Mouse (Mus musculus) intestine, embryonic 16.5 days (tissue): ENCODE measurements around the gene Gm128. TPM values are rescaled to one million over a fixed set of nuclear protein-coding genes. Genes with fewer than 3 reads are reported as not detected.

ENCODE experiments used
- ATAC-seq: fragments of 200-750 bp; cut with Nextera tagmentation; 2 replicates; pipeline ENCODE4 v1.8.0; 2017; ENCODE audit warnings: moderate TSS enrichment, moderate library complexity
- H3K27ac ChIP-seq: fragments of 300-500 bp; sonication (generic); 2 replicates; pipeline ENCODE4 v1.5.1; 2014; ENCODE audit warnings: mild to moderate bottlenecking, low read length
- H3K27me3 ChIP-seq: fragments of 300-500 bp; sonication (generic); replicated peaks from 2 replicates; pipeline ENCODE4 v1.6.1; 2014; ENCODE audit warnings: low read length, control low read depth, mixed read lengths; ENCODE audit not compliant: control insufficient read depth, insufficient read depth
- H3K36me3 ChIP-seq: fragments of 300-500 bp; sonication (generic); 2 replicates; pipeline ENCODE4 v1.6.1; 2014; ENCODE audit warnings: low read length, control low read depth; ENCODE audit not compliant: control insufficient read depth, insufficient read depth
- H3K4me1 ChIP-seq: fragments of 300-500 bp; sonication (generic); 2 replicates; pipeline ENCODE4 v1.6.1; 2014; ENCODE audit warnings: low read length, control low read depth, mixed read lengths; ENCODE audit not compliant: control insufficient read depth, insufficient read depth
- H3K4me2 ChIP-seq: fragments of 300-500 bp; sonication (generic); 2 replicates; pipeline ENCODE4 v1.6.1; 2014; ENCODE audit warnings: low read depth, low read length, control low read depth
- H3K4me3 ChIP-seq: fragments of 300-500 bp; sonication (generic); 2 replicates; pipeline ENCODE4 v1.5.1; 2014; ENCODE audit warnings: mild to moderate bottlenecking, low read length
- H3K9ac ChIP-seq: fragments of 300-500 bp; sonication (generic); 2 replicates; pipeline ENCODE4 v1.6.1; 2014; ENCODE audit warnings: low read depth, low read length
- H3K9me3 ChIP-seq: fragments of 300-500 bp; sonication (generic); 2 replicates; pipeline ENCODE4 v1.6.1; 2016; ENCODE audit warnings: low read length, control low read depth; ENCODE audit not compliant: control insufficient read depth
- whole genome bisulfite sequencing: fragments of 180-500 bp; shearing (Covaris S2); extraction: QIAGEN DNeasy Blood & Tissue Kit; methylation state at CpG from one replicate; pipeline ENCODE4 v1.1.7; 2014; 5-methylcytosine and 5-hydroxymethylcytosine counted together
- polyA plus RNA-seq: library from polyadenylated mRNA; unstranded; fragments of >200 nt; fragmentation: Nextera tagmentation; extraction: Ambion mirVana; gene quantifications from 2 replicates; pipeline ENCODE4 v1.2.1, GENCODE M21; 2015

The Gm128 gene
- polyA plus RNA-seq, 1 experiment from 2014 or later = 0.17 TPM

DNA sequence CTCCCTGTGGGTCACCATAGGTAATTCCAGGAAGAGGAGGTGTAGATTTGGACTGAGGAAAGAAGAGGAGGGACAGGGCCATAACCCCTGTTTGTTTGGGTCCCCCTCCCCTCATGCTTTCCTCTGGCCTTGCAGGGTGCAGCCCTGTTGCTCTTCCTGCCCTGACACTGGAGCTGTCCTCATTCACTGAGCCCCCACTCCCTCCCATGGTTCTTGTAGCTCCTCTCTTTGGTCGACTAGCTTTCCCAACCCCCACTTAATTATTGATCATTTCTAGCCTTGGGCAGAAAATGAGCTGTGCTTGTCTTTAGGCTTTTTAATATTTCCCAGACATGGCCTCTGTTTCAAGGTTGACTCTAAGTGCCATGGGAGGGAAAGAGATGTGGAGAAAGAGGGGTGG, 42.7 kb upstream of the Gm128 start:
- H3K9ac ChIP-seq = peak overlapping the region; percentile 88
- H3K4me3 ChIP-seq = peak overlapping the region; percentile 71
- H3K27ac ChIP-seq = 0 out of 2 replicates have a peak overlapping the region, but pooled peaks have one; percentile 97
- peaks cover 27% of the 10 kb centered on the region for H3K4me1 ChIP-seq
- H3K9me3 ChIP-seq = no peaks in the 10 kb centered on the region
- no peak for ATAC-seq
- H3K36me3 ChIP-seq = no peaks in the 10 kb centered on the region; the same call in 1 of the 2 replicates
- H3K27me3 ChIP-seq = no peaks in the 10 kb centered on the region
- 11% methylated on average over 1 of the region's 1 CpGs for WGBS
- peak overlapping the region; percentile 75 for H3K4me2 ChIP-seq

DNA sequence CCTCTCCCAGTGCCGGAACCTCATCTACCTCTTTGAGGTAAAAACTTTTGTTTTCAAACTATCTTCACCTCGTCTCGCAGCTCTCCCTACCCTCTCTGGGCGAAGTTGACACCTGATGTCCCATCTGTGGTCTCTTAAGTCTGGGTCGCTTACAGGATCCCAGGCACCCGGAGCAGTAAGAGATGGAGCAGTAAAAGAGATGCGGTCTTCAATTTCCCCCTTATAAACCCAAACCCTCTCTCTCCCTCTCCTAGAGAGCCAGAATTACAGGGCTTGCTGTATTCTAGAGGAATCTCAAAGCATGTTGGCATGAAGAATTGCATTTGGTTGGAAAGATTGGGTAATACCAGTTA, 42.2 kb upstream of the Gm128 start:
- Histone ChIP-seq H3K9me3 (no peaks in the 10 kb centered on the region), H3K4me2 (peak overlapping the region; percentile 75), H3K9ac (peak overlapping the region; percentile 88), H3K36me3 (no peaks in the 10 kb centered on the region; the same call in 1 of the 2 replicates), H3K27me3 (no peaks in the 10 kb centered on the region), H3K4me1 (peaks cover 27% of the 10 kb centered on the region), H3K4me3 (peak overlapping the region; percentile 71), H3K27ac (peak overlapping the region; percentile 97)
- no peak for ATAC-seq
- 2% methylated on average over 7 of the region's 7 CpGs for WGBS

DNA sequence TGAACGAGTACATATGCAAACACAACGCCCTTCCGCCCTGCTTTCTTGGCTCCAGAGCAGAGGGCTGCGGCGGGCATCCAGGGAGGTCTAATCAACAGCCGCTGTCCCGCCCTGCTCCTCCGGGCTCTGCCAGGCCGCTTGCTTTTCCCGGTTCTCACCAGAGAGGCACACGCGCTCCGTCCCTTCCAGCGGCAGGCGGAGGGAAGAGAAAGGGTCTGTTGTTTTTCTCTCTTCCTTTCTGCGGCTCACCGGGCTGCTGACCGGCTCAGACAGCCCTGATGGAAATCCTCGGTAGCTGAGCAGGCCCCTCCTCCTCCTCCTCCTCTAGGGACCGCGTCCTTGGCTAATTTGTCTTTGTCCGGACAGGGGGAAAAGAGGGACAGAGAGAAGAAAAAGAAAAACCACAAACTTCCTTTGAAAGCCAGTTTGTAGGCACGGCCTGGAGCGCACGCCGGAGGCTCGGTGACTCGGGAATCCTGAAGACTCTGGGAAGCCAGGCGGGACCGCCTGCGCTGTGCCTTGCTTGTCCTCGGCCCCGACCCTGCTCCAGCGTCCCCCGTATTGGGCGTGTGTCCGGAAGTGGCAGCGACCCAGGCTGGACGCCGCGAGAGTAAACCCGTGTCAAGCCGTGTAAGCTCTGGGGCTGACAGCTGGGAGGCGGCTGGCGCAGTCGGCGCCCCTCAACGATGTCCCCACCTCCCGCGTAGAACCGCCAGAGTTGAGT, 41.6 kb upstream of the Gm128 start:
- WGBS = 0% methylated on average over 50 of the region's 51 CpGs
- peak; percentile 72 for ATAC-seq

DNA sequence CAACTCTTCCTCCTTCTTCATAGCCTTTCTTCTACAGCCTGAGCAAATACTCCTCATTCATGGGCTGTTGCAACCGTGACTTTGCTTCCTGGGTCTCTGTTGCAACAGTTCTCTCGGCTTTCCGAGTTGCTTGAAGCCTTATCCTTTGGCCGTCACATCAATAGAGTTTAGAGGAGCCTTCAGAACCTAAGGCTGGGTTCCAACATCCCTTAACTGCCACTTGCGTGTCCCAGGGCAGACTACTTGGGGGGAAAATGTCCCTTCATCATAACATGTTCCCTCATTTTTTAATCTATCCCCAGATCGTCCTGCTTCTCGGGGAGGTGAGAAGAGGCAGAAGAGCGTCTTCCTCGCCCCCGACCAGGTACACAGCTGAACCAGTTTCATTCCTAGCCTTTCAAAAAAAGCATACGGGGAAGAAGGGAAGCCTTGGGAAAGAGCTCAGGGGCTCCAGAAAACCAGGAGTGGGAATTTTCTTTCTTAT, 41.0 kb upstream of the Gm128 start:
- 1% methylated on average over 11 of the region's 11 CpGs for WGBS
- Histone ChIP-seq H3K27ac (peak overlapping the region; percentile 97), H3K9me3 (no peaks in the 10 kb centered on the region), H3K9ac (peak overlapping the region; percentile 88), H3K27me3 (no peaks in the 10 kb centered on the region), H3K4me3 (peak overlapping the region; percentile 71), H3K4me1 (peaks cover 27% of the 10 kb centered on the region), H3K4me2 (peak overlapping the region; percentile 75), H3K36me3 (no peaks in the 10 kb centered on the region)
- ATAC-seq = peak; percentile 14

More for the DNA sequence above, 41.6 kb upstream of the Gm128 start:
- Histone ChIP-seq H3K9me3 (no peaks in the 10 kb centered on the region), H3K4me2 (peak overlapping the region; percentile 75), H3K36me3 (no peaks in the 10 kb centered on the region), H3K9ac (peak overlapping the region; percentile 88), H3K4me1 (peaks cover 27% of the 10 kb centered on the region), H3K4me3 (peak overlapping the region; percentile 71), H3K27ac (peak overlapping the region; percentile 97), H3K27me3 (no peaks in the 10 kb centered on the region)

DNA sequence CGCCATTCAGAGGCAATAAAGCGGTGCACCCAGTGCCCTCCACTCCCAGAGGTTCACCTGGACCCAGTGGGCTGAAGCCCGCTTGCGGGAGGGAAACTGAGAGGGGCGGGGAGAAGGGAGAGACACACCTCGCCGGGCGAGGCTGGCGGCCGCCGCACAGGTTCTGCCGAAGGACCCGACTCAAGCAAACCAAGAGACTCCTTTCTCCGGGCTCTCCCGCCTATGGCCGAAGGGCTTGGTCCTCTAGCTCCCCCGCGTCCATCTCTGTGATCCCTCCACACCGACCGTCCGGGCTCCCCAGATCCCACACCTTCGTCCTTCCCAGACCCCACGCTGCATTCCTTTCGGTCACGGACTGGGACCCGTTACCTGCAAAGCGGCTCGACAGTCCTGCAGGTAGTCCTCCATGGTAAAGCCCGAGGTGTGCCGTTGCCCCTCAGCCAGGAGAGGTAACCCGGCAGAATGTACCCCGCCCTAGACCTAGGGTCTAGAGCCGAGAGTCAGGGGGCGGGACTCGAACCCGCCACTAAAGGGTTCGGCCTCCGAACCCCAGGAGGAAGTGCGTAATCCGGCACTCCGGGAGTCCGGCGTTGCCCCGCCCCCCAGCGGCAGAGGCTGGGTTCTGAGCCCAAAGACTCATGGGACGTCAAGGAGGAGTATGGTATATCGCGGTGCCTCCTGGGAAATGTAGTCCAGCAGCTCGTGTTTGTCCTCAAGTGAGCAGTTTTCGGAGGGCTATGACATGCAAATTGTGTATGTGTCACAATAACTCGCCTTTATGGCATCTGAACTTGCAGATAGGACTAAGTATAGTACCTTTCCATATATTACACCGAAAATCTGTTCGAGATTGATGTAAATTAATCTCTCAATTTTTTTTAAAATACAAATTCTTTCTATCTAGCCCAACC, 40.1 kb upstream of the Gm128 start, which contains the start of the genes Mindy1 and Prune1:
Gene Mindy1 (plus strand): TSS at position 130 of the 911 bp plus-strand sequence.
Gene Prune1 (minus strand): TSS at position 861 of the 911 bp plus-strand sequence.
- H3K9me3 ChIP-seq = no peaks in the 10 kb centered on the region
- H3K27ac ChIP-seq = peak within 1 kb of the TSS; percentile 97
- peak; percentile 85 for ATAC-seq
- H3K4me1 ChIP-seq = peaks cover 27% of the 10 kb centered on the region
- WGBS = under 1% methylated on average over 53 of the region's 53 CpGs
- H3K27me3 ChIP-seq = no peaks in the 10 kb centered on the region
- H3K4me3 ChIP-seq = peak within 1 kb of the TSS; percentile 73
- H3K9ac ChIP-seq = peak within 1 kb of the TSS; percentile 90
- H3K4me2 ChIP-seq = peak within 1 kb of the TSS; percentile 75
- no peaks in the 10 kb centered on the region for H3K36me3 ChIP-seq

DNA sequence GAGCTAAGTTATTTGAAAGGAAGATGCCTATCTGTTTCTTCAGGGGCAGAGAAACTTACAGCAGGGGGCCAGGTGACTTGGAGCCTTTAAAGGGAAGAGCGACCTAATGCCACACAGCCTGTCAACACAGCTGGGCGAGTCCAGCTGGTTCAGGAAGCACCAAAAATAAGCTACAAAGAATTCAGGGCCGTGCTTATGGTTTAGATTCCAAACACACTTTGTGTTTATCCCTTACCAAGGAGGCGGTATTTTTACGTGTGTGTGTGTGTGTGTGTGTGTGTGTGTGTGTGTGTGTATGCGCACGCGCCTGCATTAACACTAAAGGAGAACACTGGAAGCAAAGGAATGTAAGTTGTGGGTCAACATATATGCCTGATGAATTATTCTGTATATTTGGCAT, 39.3 kb upstream of the Gm128 start:
- 12% methylated on average over 8 of the region's 8 CpGs for WGBS
- no peak for ATAC-seq

DNA sequence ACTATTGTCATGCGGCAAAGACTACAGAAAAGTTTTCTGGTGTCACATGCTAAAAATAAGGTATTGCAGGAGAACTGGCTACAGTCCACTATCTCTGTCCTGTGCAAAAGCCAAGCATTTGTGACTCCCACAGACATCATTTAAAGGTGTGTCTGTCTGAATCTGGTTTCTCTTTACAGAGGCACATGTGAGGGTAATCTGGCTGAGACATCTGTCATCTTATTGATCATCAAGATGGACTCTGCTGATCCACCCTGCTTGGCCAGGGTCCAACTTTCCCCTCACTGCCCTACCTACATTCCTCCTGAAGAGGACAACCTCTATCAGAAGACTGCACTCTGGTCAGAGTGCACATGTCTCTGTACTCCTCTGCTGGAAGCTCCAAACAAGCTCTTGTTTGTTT, 35.8 kb upstream of the Gm128 start:
- no peak overlapping the region for H3K9ac ChIP-seq
- no peak overlapping the region for H3K27ac ChIP-seq
- H3K36me3 ChIP-seq = no peaks in the 10 kb centered on the region
- WGBS = 86% methylated on average over 1 of the region's 1 CpGs
- H3K4me3 ChIP-seq = no peak overlapping the region
- H3K4me2 ChIP-seq = no peak overlapping the region
- H3K27me3 ChIP-seq = no peaks in the 10 kb centered on the region
- no peaks in the 10 kb centered on the region for H3K9me3 ChIP-seq
- H3K4me1 ChIP-seq = peaks cover 4% of the 10 kb centered on the region; the same call in 1 of the 2 replicates
- no peak for ATAC-seq

More for the DNA sequence above, 39.3 kb upstream of the Gm128 start:
- peaks cover 22% of the 10 kb centered on the region for H3K4me1 ChIP-seq
- peak overlapping the region; percentile 75 for H3K4me2 ChIP-seq
- H3K9me3 ChIP-seq = no peaks in the 10 kb centered on the region
- peak overlapping the region; percentile 93 for H3K27ac ChIP-seq
- peak overlapping the region; percentile 90 for H3K9ac ChIP-seq
- H3K27me3 ChIP-seq = no peaks in the 10 kb centered on the region
- no peaks in the 10 kb centered on the region for H3K36me3 ChIP-seq
- peak overlapping the region; percentile 73 for H3K4me3 ChIP-seq

DNA sequence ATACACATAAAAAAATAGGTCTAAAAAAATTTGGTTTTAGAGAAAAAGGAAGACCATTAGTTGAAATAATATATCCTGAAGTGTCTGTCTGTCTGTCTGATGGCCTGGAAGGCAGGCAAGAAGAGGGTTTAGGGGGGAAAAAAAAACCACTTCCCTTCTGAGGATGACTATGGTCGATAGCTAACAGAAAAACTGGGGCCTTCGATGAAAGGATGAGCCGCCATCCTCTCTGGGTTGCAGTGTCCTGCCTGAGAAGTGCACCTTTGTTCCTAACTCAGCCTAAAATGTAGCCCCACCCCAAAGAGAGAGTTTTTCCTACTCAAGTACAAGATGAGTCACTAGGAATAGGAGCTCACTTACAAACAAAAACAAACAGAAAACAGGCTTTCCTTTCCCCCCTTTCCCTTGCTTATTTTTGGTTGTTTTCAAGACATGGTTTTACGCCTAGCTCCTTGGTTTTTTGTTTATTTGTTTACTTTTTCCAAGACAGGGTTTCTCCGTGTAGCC, 35.1 kb upstream of the Gm128 start:
- Histone ChIP-seq H3K4me3 (no peak overlapping the region), H3K9ac (no peak overlapping the region), H3K27ac (no peak overlapping the region), H3K4me2 (no peak overlapping the region), H3K27me3 (no peaks in the 10 kb centered on the region), H3K9me3 (no peaks in the 10 kb centered on the region), H3K4me1 (peaks cover 4% of the 10 kb centered on the region; the same call in 1 of the 2 replicates), H3K36me3 (no peaks in the 10 kb centered on the region)
- WGBS = 66% methylated on average over 5 of the region's 5 CpGs
- ATAC-seq = no peak

DNA sequence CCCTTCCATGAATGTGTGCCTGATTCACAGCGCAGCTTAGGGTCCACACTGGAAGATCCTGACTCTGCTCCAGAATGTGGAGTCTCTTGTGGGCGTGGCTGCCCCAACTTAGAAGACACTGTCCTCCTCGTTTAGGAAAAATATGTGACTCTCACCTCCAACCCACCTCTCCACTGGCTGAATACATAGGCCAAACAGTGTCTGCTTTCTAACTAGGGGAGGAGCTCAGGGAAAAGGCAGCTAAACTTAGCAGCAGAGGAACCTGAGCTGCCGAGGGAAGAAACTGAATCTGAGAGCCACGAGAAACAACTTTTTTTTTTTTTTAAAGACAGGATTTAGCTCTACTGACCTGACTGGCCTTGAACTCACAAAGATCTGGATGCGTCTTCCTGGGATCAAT, 33.8 kb upstream of the Gm128 start:
- WGBS = 76% methylated on average over 6 of the region's 6 CpGs
- Histone ChIP-seq H3K4me3 (no peak overlapping the region), H3K9ac (no peak overlapping the region), H3K27ac (no peak overlapping the region), H3K4me2 (no peak overlapping the region), H3K36me3 (no peaks in the 10 kb centered on the region), H3K27me3 (no peaks in the 10 kb centered on the region), H3K9me3 (no peaks in the 10 kb centered on the region), H3K4me1 (no peaks in the 10 kb centered on the region)
- ATAC-seq = no peak
